Mouse (Mus musculus) skeletal muscle tissue, adult 2 months (tissue): ENCODE results near the gene Zfp853.

Experiments used
- DNase-seq: peaks from one replicate; pipeline ENCODE4 v3.0.0-alpha.2; 2012; ENCODE audit warnings: low read depth, low spot score

The Zfp853 gene

DNA sequence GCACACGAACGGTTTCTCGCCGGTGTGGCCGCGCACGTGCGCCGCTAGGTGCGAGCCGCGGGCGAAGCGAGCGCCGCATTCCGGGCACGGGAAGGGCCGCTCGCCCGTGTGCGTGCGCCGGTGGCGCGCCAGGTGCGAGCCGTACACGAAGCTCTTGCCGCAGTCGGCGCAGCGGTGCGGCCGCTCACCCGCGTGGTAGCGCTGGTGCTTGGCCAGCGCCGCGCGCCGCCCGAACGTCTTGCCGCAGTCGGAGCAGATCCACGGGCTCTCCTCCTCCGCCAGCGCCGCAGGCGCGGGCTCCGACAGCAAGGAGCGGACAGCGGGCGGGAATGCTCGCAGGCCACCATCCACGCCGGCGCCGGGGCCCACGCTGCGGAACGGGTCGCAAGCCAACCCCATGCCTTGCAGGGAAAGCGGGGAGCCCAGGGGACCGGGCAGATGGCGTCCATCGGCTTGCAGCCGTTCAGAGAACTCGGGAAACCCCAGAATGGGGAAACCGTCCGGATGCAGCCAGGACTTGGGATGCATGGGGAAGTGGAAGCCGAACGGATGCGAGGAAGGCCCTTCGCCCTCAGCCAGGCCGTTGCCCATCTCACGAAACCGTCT, 39.4 kb downstream of the Zfp853 start:
- DNase-seq: no peak

DNA sequence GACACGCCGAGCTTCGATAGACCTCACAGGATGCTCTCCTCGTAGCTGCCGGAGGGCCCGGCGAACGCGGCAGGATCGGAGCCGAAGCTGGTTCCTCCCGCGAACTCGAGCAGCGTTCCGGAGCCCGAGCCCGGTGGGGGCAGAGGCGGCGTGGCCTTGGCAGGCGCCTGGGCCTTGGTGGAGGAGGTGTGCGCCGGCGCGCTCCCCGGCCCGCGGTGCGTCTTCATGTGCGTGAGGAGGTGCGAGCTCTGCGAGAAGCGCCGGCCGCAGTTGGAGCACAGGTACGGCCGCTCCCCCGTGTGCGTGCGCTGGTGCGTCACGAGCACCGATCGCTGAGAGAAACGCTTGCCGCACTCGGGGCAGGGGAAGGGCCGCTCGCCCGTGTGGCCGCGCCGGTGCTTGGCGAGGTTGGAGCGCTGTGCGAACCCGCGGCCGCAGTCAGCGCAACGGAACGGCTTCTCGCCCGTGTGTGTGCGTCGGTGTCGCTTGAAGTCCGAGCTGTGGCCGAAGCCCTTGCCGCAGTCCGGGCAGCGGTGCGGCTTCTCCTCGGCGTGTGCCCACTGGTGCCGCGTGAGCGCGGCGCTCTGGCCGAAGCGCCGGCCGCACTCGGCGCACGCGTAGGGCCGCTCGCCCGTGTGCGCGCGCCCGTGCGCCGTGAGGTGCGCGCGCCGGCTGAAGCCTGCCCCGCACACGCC, 40.1 kb downstream of the Zfp853 start:
- DNase-seq: no peak

DNA sequence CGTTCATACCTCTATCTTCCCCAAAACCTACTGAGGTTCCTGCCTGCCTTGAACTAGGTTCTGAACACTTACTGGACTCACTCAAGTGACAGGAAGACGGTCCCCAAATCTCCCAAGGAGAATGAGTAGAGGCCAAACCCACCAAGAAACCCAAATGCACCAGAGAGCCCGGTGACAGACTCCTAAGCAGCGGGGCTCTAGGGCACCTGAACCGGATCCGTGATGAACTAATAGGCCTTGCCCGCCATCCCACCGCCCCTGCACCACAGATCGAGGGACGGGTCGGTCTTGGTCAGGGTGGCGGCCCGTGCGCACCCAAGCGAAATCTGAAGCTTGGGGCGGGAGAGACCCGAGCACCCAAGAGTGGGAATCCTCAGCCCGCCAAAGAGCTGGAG, 40.6 kb downstream of the Zfp853 start:
- no peak for DNase-seq

DNA sequence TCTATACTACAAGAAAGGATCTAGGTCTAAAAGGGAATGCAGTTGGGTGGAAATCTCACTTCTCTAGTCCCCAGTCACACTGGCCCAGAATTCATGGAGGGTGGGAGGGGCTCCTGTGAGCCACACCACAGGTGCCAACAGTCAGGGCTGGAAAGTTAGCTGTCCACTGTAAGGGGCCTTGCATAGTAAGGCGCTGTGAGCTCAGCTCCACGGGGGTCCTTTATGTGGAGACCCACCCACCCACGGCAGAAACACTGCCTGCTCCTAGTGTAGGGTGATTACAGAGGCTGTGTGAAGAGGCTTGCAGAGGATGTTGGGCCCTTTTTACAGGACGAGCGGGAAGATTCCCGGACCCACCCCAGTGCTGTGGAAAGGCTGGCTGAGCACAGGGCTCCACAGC, 41.4 kb downstream of the Zfp853 start:
- no peak for DNase-seq

DNA sequence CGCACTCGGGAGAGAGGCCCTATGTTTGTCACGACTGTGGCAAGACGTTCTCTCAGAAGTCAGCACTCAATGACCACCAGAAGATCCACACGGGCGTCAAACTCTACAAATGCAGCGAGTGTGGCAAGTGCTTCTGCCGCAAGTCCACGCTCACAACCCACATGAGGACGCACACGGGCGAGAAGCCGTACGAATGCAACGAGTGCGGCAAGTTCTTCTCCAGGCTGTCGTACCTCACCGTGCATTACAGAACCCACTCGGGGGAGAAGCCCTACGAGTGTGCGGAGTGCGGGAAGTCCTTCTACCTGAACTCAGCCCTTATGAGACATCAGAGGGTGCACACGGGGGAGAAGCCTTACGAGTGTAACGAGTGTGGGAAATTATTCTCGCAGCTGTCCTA, 48.5 kb downstream of the Zfp853 start:
- DNase-seq: no peak
